Mouse (Mus musculus) spleen, adult 2 months (tissue): Measurements from ENCODE around the gene Arhgef15. TPM values are rescaled to one million over a fixed set of nuclear protein-coding genes. Genes with fewer than 3 reads are reported as not detected.

Experiments used
- DNase-seq, 2 experiments: peaks; one replicate each; pipeline versions ENCODE4 v3.0.0 to v3.0.0-alpha.2; 2012 to 2021; ENCODE audit warnings: low spot score in 2 of 2, low read depth in 1 of 2
- H3K27ac ChIP-seq: fragments of 200-500 bp; 2 replicates; pipeline ENCODE4 v1.5.1; 2012; ENCODE audit warnings: low read length, inconsistent platforms; ENCODE audit not compliant: insufficient read depth
- H3K27me3 ChIP-seq: fragments of 200-500 bp; 2 replicates; pipeline ENCODE4 v1.6.1; 2012; ENCODE audit warnings: mild to moderate bottlenecking, moderate library complexity, low read length, inconsistent platforms; ENCODE audit not compliant: control insufficient read depth, insufficient read depth
- H3K36me3 ChIP-seq: fragments of 200-500 bp; 2 replicates; pipeline ENCODE4 v1.6.1; 2012; ENCODE audit warnings: mild to moderate bottlenecking, low read length, inconsistent platforms; ENCODE audit not compliant: control insufficient read depth, insufficient read depth
- H3K4me1 ChIP-seq: fragments of 200-500 bp; 2 replicates; pipeline ENCODE4 v1.6.1; 2011; ENCODE audit warnings: inconsistent platforms; ENCODE audit not compliant: control insufficient read depth, insufficient read depth, insufficient read length
- H3K4me3 ChIP-seq: fragments of 200-500 bp; 2 replicates; pipeline ENCODE4 v1.5.1; 2011; ENCODE audit warnings: mild to moderate bottlenecking, inconsistent platforms; ENCODE audit not compliant: insufficient read depth, insufficient read length; ENCODE audit errors: extremely low read depth
- CTCF ChIP-seq: fragments of 200-500 bp; IDR thresholded peaks from 2 replicates; pipeline ENCODE4 v1.5.1; 2011; ENCODE audit warnings: mild to moderate bottlenecking, inconsistent platforms; ENCODE audit not compliant: insufficient read depth, insufficient read length, insufficient replicate concordance; ENCODE audit errors: extremely low read depth
- POLR2A ChIP-seq: fragments of 200-500 bp; IDR thresholded peaks from 2 replicates; pipeline ENCODE4 v1.6.1; 2011; ENCODE audit warnings: low read depth, low read length, inconsistent platforms
- WGBS: fragments of 180-500 bp; shearing (Covaris S2); methylation state at CpG from one replicate; pipeline ENCODE4 v1.1.7; 2018; 5-methylcytosine and 5-hydroxymethylcytosine counted together
- polyA plus RNA-seq: library from polyadenylated mRNA; depleted of rRNA; stranded (reverse); fragments of >200 nt; gene quantifications from 2 replicates; pipeline ENCODE4 v1.2.3, GENCODE M21; 2012

The Arhgef15 gene
- polyA plus RNA-seq, 1 experiment: 11.0 TPM

- peaks cover 5% of the 10 kb centered on the region; the same call in 1 of the 2 replicates for H3K4me1 ChIP-seq
- no peak for DNase-seq
- no peak for TF ChIP-seq POLR2A
- TF ChIP-seq CTCF: no peak
- H3K27me3 ChIP-seq: no peaks in the 10 kb centered on the region
- 80% methylated on average over 4 of the region's 4 CpGs for WGBS
- H3K27ac ChIP-seq: no peak overlapping the region
- no peak overlapping the region for H3K4me3 ChIP-seq
- H3K36me3 ChIP-seq: peaks cover 33% of the 10 kb centered on the region
These were observed 50.9 kb downstream of the Arhgef15 start for GRCm38 (mm10) chr11:68906461-68906790.

- no peak overlapping the region for H3K4me3 ChIP-seq
- peaks cover 7% of the 10 kb centered on the region; the same call in 1 of the 2 replicates for H3K4me1 ChIP-seq
- H3K36me3 ChIP-seq: peaks cover 33% of the 10 kb centered on the region
- WGBS: 92% methylated on average over 9 of the region's 9 CpGs
- DNase-seq: no peak
- no peak overlapping the region for H3K27ac ChIP-seq
- TF ChIP-seq POLR2A: no peak
- no peak for TF ChIP-seq CTCF
- H3K27me3 ChIP-seq: no peaks in the 10 kb centered on the region
These were observed 51.4 kb downstream of the Arhgef15 start for GRCm38 (mm10) chr11:68905665-68906460.

GRCm38 (mm10) chr11:68905138-68905531 is 52.1 kb downstream of the Arhgef15 start:
- Histone ChIP-seq H3K4me1 (peaks cover 7% of the 10 kb centered on the region; the same call in 1 of the 2 replicates), H3K4me3 (no peak overlapping the region), H3K36me3 (peaks cover 33% of the 10 kb centered on the region), H3K27me3 (no peaks in the 10 kb centered on the region), H3K27ac (no peak overlapping the region)
- DNase-seq: no peak
- WGBS: 88% methylated on average over 3 of the region's 3 CpGs
- no peak for TF ChIP-seq CTCF
- no peak for TF ChIP-seq POLR2A

- H3K27ac ChIP-seq: no peak overlapping the region
- TF ChIP-seq CTCF (peak; percentile 10; the same call in 1 of the 2 replicates), POLR2A (no peak)
- H3K27me3 ChIP-seq: no peaks in the 10 kb centered on the region
- DNase-seq: peak; percentile 36 to 63
- 82% methylated on average over 8 of the region's 8 CpGs for WGBS
- H3K4me3 ChIP-seq: no peak overlapping the region
- H3K36me3 ChIP-seq: peaks cover 33% of the 10 kb centered on the region
- H3K4me1 ChIP-seq: peaks cover 7% of the 10 kb centered on the region; the same call in 1 of the 2 replicates
These were observed 52.7 kb downstream of the Arhgef15 start for GRCm38 (mm10) chr11:68904375-68905137.

- no peak for DNase-seq
- 85% methylated on average over 2 of the region's 2 CpGs for WGBS
- no peak for TF ChIP-seq CTCF
- TF ChIP-seq POLR2A: no peak
- peaks cover 7% of the 10 kb centered on the region; the same call in 1 of the 2 replicates for H3K4me1 ChIP-seq
- no peak overlapping the region for H3K4me3 ChIP-seq
- H3K36me3 ChIP-seq: peaks cover 33% of the 10 kb centered on the region
- H3K27ac ChIP-seq: no peak overlapping the region
- no peaks in the 10 kb centered on the region for H3K27me3 ChIP-seq
These were observed 53.5 kb downstream of the Arhgef15 start for GRCm38 (mm10) chr11:68903775-68904174.

- 74% methylated on average over 5 of the region's 5 CpGs for WGBS
These were observed 54.5 kb downstream of the Arhgef15 start for GRCm38 (mm10) chr11:68902823-68903222.

More at GRCm38 (mm10) chr11:68902823-68903222, 54.5 kb downstream of the Arhgef15 start:
- Histone ChIP-seq H3K4me1 (peaks cover 7% of the 10 kb centered on the region; the same call in 1 of the 2 replicates), H3K4me3 (no peak overlapping the region), H3K27ac (no peak overlapping the region), H3K36me3 (peaks cover 33% of the 10 kb centered on the region), H3K27me3 (0 out of 2 replicates have a peak, but pooled peaks cover 2% of the 10 kb centered on the region)
- no peak for DNase-seq
- TF ChIP-seq POLR2A (no peak), CTCF (no peak)
